Mouse (Mus musculus) embryonic facial prominence, embryonic 13.5 days (tissue): Measurements from ENCODE around the gene Dgkq. TPM values are rescaled to one million over a fixed set of nuclear protein-coding genes. Genes with fewer than 3 reads are reported as not detected.

ENCODE experiments used
- ATAC-seq: fragments of 200-750 bp; cut with Nextera tagmentation; 2 replicates; pipeline ENCODE4 v1.8.0; 2017; ENCODE audit warnings: low read depth; ENCODE audit not compliant: insufficient number of reproducible peaks, insufficient read depth, low FRiP score, low TSS enrichment
- H3K27ac ChIP-seq: fragments of 300-500 bp; sonication (generic); 2 replicates; pipeline ENCODE4 v1.5.1; 2015; ENCODE audit warnings: moderate library complexity, mild to moderate bottlenecking, inconsistent platforms
- H3K27me3 ChIP-seq: fragments of 300-500 bp; sonication (generic); 2 replicates; pipeline ENCODE4 v1.6.1; 2015; ENCODE audit warnings: mild to moderate bottlenecking, inconsistent platforms
- H3K36me3 ChIP-seq: fragments of 300-500 bp; sonication (generic); 2 replicates; pipeline ENCODE4 v1.6.1; 2015; ENCODE audit warnings: mild to moderate bottlenecking, inconsistent platforms
- H3K4me1 ChIP-seq: fragments of 300-500 bp; sonication (generic); 2 replicates; pipeline ENCODE4 v1.6.1; 2015; ENCODE audit warnings: inconsistent platforms
- H3K4me2 ChIP-seq: fragments of 300-500 bp; sonication (generic); 2 replicates; pipeline ENCODE4 v1.6.1; 2015; ENCODE audit warnings: moderate library complexity, mild to moderate bottlenecking, inconsistent platforms
- H3K4me3 ChIP-seq: fragments of 300-500 bp; sonication (generic); 2 replicates; pipeline ENCODE4 v1.5.1; 2015; ENCODE audit warnings: mild to moderate bottlenecking, inconsistent platforms
- H3K9ac ChIP-seq: fragments of 300-500 bp; sonication (generic); 2 replicates; pipeline ENCODE4 v1.6.1; 2015; ENCODE audit warnings: mild to moderate bottlenecking, inconsistent platforms
- H3K9me3 ChIP-seq: fragments of 300-500 bp; sonication (generic); 2 replicates; pipeline ENCODE4 v1.6.1; 2016; ENCODE audit warnings: inconsistent platforms
- WGBS: fragments of 180-500 bp; shearing (Covaris S2); methylation state at CpG from one replicate; pipeline ENCODE4 v1.1.7; 2015; ENCODE audit warnings: mixed read lengths; 5-methylcytosine and 5-hydroxymethylcytosine counted together
- polyA plus RNA-seq: library from polyadenylated mRNA; unstranded; fragments of >200 nt; fragmentation: Nextera tagmentation; extraction: Ambion mirVana; gene quantifications from 2 replicates; pipeline ENCODE4 v1.2.1, GENCODE M21; 2015

Gene Dgkq
- polyA plus RNA-seq, 1 experiment from 2014 or later: 18.8 TPM

- no peak overlapping the region for H3K4me3 ChIP-seq
- no peaks in the 10 kb centered on the region for H3K27me3 ChIP-seq
- H3K4me1 ChIP-seq: peaks cover 17% of the 10 kb centered on the region
- H3K36me3 ChIP-seq: peaks cover 7% of the 10 kb centered on the region; the same call in 1 of the 2 replicates
- H3K27ac ChIP-seq: no peak overlapping the region
- H3K9ac ChIP-seq: no peak overlapping the region
- WGBS: 62% methylated on average over 3 of the region's 3 CpGs
- no peak overlapping the region for H3K4me2 ChIP-seq
- ATAC-seq: no peak
- no peaks in the 10 kb centered on the region for H3K9me3 ChIP-seq
These were observed 10.4 kb upstream of the Dgkq start for GRCm38 (mm10) chr5:108679909-108680308.

DNA sequence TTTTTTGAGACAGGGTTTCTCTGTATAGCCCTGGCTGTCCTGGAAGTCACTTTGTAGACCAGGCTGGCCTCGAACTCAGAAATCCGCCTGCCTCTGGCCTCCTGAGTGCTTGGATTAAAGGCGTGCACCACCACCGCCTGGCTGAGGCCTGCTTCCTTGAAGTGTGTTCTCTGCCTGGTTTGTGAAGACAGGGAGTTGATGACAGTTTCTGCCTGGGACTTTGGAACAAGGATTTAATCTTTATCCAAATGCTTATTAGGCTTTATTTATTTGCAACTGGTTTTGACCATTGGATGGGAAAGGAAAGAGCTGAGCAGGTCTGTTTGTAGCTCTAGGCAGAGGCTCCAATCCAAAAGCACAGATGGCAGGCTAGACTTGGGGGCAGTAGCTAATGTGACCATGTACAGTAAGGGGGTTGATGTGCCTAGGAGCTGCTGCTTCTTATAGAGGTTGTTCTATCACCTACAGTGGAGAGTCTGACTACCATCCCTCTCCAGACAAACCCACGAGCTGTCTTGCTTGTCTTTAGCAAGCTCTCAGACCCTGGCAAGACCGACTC, 8.9 kb upstream of the Dgkq start:
- ATAC-seq: no peak

GRCm38 (mm10) chr5:108677605-108678295, 8.3 kb upstream of the Dgkq start:
- Histone ChIP-seq H3K4me1 (peaks cover 17% of the 10 kb centered on the region), H3K9ac (peak overlapping the region; percentile 69), H3K4me2 (peak overlapping the region; percentile 61), H3K4me3 (peak overlapping the region; percentile 41), H3K27ac (peak overlapping the region; percentile 93), H3K36me3 (peaks cover 14% of the 10 kb centered on the region), H3K27me3 (no peaks in the 10 kb centered on the region), H3K9me3 (no peaks in the 10 kb centered on the region)
- WGBS: 2% methylated on average over 25 of the region's 25 CpGs
- peak; percentile 75 for ATAC-seq

More for the DNA sequence above, 8.9 kb upstream of the Dgkq start:
- peaks cover 17% of the 10 kb centered on the region for H3K4me1 ChIP-seq
- no peaks in the 10 kb centered on the region for H3K9me3 ChIP-seq
- H3K36me3 ChIP-seq: peaks cover 14% of the 10 kb centered on the region
- no peak overlapping the region for H3K4me2 ChIP-seq
- no peak overlapping the region for H3K27ac ChIP-seq
- H3K9ac ChIP-seq: no peak overlapping the region
- WGBS: 84% methylated on average over 6 of the region's 6 CpGs
- H3K4me3 ChIP-seq: no peak overlapping the region
- H3K27me3 ChIP-seq: no peaks in the 10 kb centered on the region

DNA sequence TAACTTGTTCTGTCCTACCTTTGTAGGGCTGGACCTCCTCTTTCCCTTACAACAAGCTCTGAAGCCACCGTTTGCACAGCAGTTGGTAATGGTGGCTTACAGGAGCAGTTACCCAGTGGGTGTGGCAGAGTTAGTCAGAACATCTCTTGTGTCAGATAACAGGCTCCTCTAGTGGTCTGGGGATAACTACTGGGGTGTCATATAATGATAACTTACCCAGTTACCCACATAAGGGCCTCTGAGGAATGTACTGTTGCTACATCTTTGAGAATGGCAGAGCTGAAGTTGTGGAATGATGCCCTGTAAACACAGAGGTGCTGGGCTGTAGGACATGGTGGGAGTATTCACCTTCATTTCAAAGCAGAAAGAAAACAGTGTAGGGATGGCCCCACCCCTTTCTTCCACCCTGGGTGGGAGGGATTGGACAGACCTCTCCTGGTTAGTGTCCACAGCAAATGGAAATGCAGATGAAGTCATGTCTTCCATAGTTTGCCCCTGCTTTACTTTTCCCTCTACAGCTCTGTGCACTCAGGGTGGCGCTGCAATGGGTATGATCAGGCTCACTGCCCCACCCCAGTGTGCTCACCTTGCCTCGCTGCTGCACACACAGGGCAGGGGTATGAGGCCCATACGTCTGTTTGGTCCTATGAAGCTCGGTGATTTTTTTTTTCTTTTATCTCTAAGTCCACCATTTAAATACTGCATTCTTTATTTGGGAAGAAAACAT, 7.5 kb upstream of the Dgkq start:
- Histone ChIP-seq H3K4me1 (peaks cover 17% of the 10 kb centered on the region), H3K27me3 (no peaks in the 10 kb centered on the region), H3K9me3 (no peaks in the 10 kb centered on the region), H3K36me3 (peaks cover 22% of the 10 kb centered on the region), H3K4me2 (peak overlapping the region; percentile 61), H3K9ac (peak overlapping the region; percentile 69), H3K4me3 (peak overlapping the region; percentile 41), H3K27ac (peak overlapping the region; percentile 93)
- WGBS: 17% methylated on average over 5 of the region's 5 CpGs
- peak; percentile 53; the same call in 1 of the 2 replicates for ATAC-seq

GRCm38 (mm10) chr5:108675251-108675816, 5.9 kb upstream of the Dgkq start, which contains the start of gene Slc26a1:
Gene Slc26a1 (minus strand): TSS chr5:108675569.
- H3K36me3 ChIP-seq: peaks cover 31% of the 10 kb centered on the region
- no peaks in the 10 kb centered on the region for H3K27me3 ChIP-seq

DNA sequence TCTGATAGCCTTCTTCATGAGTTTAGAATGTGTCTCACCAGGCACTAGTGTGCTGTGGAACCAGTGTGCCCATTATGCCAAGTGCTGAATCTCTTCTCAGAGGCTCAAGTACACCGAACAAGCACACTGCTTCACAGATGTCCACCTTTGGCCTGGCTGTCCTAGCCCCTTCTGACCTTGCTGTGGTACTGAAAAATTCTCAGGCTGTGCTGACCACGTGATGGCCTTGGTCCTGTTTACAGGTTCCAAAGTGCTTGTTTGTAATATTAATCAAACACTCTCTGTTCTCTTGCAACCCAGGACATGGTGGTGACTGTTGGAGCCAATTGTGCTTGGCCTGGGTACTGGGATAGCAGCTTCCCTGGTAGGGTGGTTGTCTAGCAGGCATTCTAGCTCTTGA, 5.2 kb upstream of the Dgkq start:
- Histone ChIP-seq H3K4me1 (peaks cover 26% of the 10 kb centered on the region), H3K4me3 (no peak overlapping the region), H3K9me3 (no peaks in the 10 kb centered on the region), H3K27ac (no peak overlapping the region), H3K27me3 (no peaks in the 10 kb centered on the region), H3K36me3 (peaks cover 31% of the 10 kb centered on the region), H3K9ac (no peak overlapping the region), H3K4me2 (no peak overlapping the region)
- WGBS: 81% methylated on average over 2 of the region's 2 CpGs
- no peak for ATAC-seq

More at GRCm38 (mm10) chr5:108675251-108675816, 5.9 kb upstream of the Dgkq start, which contains the start of gene Slc26a1:
- Histone ChIP-seq H3K4me2 (no peak within 1 kb of the TSS), H3K9me3 (no peaks in the 10 kb centered on the region), H3K27ac (peak within 1 kb of the TSS; percentile 16; the same call in 1 of the 2 replicates), H3K9ac (no peak within 1 kb of the TSS), H3K4me1 (peaks cover 19% of the 10 kb centered on the region), H3K4me3 (no peak within 1 kb of the TSS)
- 67% methylated on average over 9 of the region's 9 CpGs for WGBS
- no peak for ATAC-seq

DNA sequence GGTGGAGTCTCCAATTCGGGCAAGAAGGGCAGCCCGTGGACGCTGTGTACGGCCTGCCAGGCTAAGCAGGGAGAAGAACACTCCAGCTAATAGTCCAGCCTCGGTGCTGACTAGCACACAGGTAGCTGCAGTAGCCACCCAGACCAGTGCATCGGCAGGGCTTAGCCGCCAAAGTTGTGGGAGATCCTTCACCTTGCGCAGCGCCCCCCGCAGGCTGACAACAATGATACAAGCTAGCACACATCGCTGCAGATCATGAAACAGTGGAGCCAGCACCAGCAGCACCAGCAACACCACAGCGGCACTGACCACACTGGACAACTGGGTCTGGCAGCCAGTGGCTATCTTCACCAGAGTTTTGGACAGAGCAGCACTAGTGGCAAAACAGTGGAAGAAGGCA, 2.3 kb upstream of the Dgkq start:
- WGBS: 93% methylated on average over 12 of the region's 12 CpGs
- Histone ChIP-seq H3K4me2 (no peak overlapping the region), H3K27me3 (no peaks in the 10 kb centered on the region), H3K4me1 (peaks cover 24% of the 10 kb centered on the region), H3K36me3 (peaks cover 31% of the 10 kb centered on the region), H3K9me3 (no peaks in the 10 kb centered on the region), H3K4me3 (no peak overlapping the region), H3K27ac (no peak overlapping the region), H3K9ac (no peak overlapping the region)
- ATAC-seq: no peak

DNA sequence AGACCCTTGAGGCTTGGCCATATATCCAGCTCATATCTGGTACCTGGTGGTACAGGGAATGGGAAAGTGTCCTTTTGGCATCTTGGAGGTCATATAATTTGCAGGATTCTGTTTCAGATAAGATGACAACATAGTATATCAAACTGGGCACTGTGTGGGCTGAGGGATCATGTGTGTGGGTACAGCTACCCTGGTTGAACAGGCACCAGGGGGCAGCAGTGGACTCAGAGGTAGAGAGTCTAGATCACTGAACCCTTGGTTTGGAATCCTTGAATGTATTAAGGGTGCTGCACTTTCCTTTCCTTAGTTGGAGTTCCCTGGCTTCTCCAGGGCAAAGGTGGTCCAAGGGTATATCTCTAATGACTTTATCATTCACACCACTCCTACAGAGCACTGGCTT, 1.3 kb upstream of the Dgkq start:
- Histone ChIP-seq H3K4me3 (no peak overlapping the region), H3K9ac (no peak overlapping the region), H3K27ac (no peak overlapping the region), H3K9me3 (no peaks in the 10 kb centered on the region), H3K27me3 (no peaks in the 10 kb centered on the region), H3K4me1 (peaks cover 19% of the 10 kb centered on the region), H3K36me3 (peaks cover 31% of the 10 kb centered on the region), H3K4me2 (no peak overlapping the region)
- no peak for ATAC-seq

GRCm38 (mm10) chr5:108669986-108670385, 514 bp upstream of the Dgkq start:
- ATAC-seq: no peak
- WGBS: 77% methylated on average over 9 of the region's 9 CpGs
- Histone ChIP-seq H3K4me3 (peak overlapping the region; percentile 54), H3K4me1 (peaks cover 18% of the 10 kb centered on the region), H3K27ac (no peak overlapping the region), H3K9me3 (no peaks in the 10 kb centered on the region), H3K27me3 (peaks cover 2% of the 10 kb centered on the region; the same call in 1 of the 2 replicates), H3K4me2 (peak overlapping the region; percentile 79), H3K36me3 (peaks cover 31% of the 10 kb centered on the region), H3K9ac (peak overlapping the region; percentile 80)

DNA sequence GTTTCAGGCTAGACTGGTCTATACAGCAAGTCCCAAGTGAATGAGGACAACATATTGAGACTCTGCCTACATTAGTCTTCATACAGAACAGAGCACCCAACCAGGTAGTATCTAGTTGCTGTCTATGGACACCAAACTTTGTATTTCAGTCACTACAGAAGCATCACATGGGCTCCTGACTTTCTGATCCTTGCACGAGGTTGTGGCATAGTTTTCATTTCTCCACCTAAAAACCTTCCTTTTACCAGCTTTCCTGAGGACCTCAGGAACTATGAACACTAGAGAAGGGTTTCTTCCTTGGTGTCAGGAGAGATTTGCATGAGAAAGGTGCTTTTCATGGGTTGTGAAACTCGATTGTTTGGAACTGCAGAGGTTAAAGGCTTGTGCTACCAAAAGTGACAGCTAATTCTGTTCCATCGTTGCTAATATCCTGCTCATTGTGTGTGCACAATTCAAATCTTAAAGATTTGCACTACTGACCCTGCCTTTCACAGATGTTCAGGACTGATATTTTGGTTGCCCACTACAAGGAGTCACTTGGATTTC, 1.0 kb downstream of the Dgkq start:
- no peak for ATAC-seq
- H3K9ac ChIP-seq: peak overlapping the region; percentile 80

GRCm38 (mm10) chr5:108667370-108667769, 2.1 kb downstream of the Dgkq start:
- WGBS: 58% methylated on average over 2 of the region's 2 CpGs
- Histone ChIP-seq H3K9ac (no peak overlapping the region), H3K9me3 (no peaks in the 10 kb centered on the region), H3K27ac (no peak overlapping the region), H3K4me3 (no peak overlapping the region), H3K27me3 (peaks cover 10% of the 10 kb centered on the region; the same call in 1 of the 2 replicates), H3K4me1 (peaks cover 18% of the 10 kb centered on the region), H3K36me3 (peaks cover 13% of the 10 kb centered on the region), H3K4me2 (no peak overlapping the region)
- no peak for ATAC-seq

More for the DNA sequence above, 1.0 kb downstream of the Dgkq start:
- peaks cover 24% of the 10 kb centered on the region for H3K36me3 ChIP-seq
- peak overlapping the region; percentile 54 for H3K4me3 ChIP-seq
- 15% methylated on average over 3 of the region's 3 CpGs for WGBS
- H3K4me2 ChIP-seq: peak overlapping the region; percentile 79
- peaks cover 7% of the 10 kb centered on the region; the same call in 1 of the 2 replicates for H3K27me3 ChIP-seq
- H3K9me3 ChIP-seq: no peaks in the 10 kb centered on the region
- peak overlapping the region; percentile 89 for H3K27ac ChIP-seq
- peaks cover 18% of the 10 kb centered on the region for H3K4me1 ChIP-seq
